Mouse (Mus musculus) intestine, embryonic 15.5 days (tissue): ENCODE results near the gene Gm49395. TPM values are rescaled to one million over a fixed set of nuclear protein-coding genes. Genes with fewer than 3 reads are reported as not detected.

Source experiments
- ATAC-seq: fragments of 200-750 bp; cut with Nextera tagmentation; 2 replicates; pipeline ENCODE4 v1.8.0; 2017; ENCODE audit warnings: moderate TSS enrichment, moderate library complexity
- H3K27ac ChIP-seq: fragments of 300-500 bp; sonication (generic); 2 replicates; pipeline ENCODE4 v1.5.1; 2015; ENCODE audit warnings: mild to moderate bottlenecking, inconsistent platforms
- H3K27me3 ChIP-seq: fragments of 300-500 bp; sonication (generic); replicated peaks from 2 replicates; pipeline ENCODE4 v1.6.1; 2015; ENCODE audit warnings: inconsistent platforms
- H3K36me3 ChIP-seq: fragments of 300-500 bp; sonication (generic); 2 replicates; pipeline ENCODE4 v1.6.1; 2015; ENCODE audit warnings: inconsistent platforms
- H3K4me1 ChIP-seq: fragments of 300-500 bp; sonication (generic); replicated peaks from 2 replicates; pipeline ENCODE4 v1.6.1; 2015; ENCODE audit warnings: inconsistent platforms
- H3K4me2 ChIP-seq: fragments of 300-500 bp; sonication (generic); replicated peaks from 2 replicates; pipeline ENCODE4 v1.6.1; 2015; ENCODE audit warnings: mild to moderate bottlenecking, inconsistent platforms
- H3K4me3 ChIP-seq: fragments of 300-500 bp; sonication (generic); replicated peaks from 2 replicates; pipeline ENCODE4 v1.5.1; 2015; ENCODE audit warnings: inconsistent platforms
- H3K9ac ChIP-seq: fragments of 300-500 bp; sonication (generic); 2 replicates; pipeline ENCODE4 v1.6.1; 2015; ENCODE audit warnings: inconsistent platforms
- H3K9me3 ChIP-seq: fragments of 300-500 bp; sonication (generic); 2 replicates; pipeline ENCODE4 v1.6.1; 2016; ENCODE audit warnings: inconsistent platforms
- WGBS: fragments of 180-500 bp; shearing (Covaris S2); methylation state at CpG from one replicate; pipeline ENCODE4 v1.1.7; 2015; 5-methylcytosine and 5-hydroxymethylcytosine counted together
- polyA plus RNA-seq: library from polyadenylated mRNA; unstranded; fragments of >200 nt; fragmentation: Nextera tagmentation; extraction: Ambion mirVana; gene quantifications from 2 replicates; pipeline ENCODE4 v1.2.1, GENCODE M21; 2015

The Gm49395 gene
- polyA plus RNA-seq, 1 experiment from 2014 or later = 5.4 TPM

GRCm38 (mm10) chr13:115077346-115078134 is 24.2 kb downstream of the Gm49395 start:
- no peaks in the 10 kb centered on the region for H3K36me3 ChIP-seq
- H3K27ac ChIP-seq = no peak overlapping the region
- no peak overlapping the region for H3K9ac ChIP-seq
- no peaks in the 10 kb centered on the region for H3K27me3 ChIP-seq
- H3K9me3 ChIP-seq = no peaks in the 10 kb centered on the region
- H3K4me2 ChIP-seq = no peak overlapping the region
- no peaks in the 10 kb centered on the region for H3K4me1 ChIP-seq
- 79% methylated on average over 9 of the region's 9 CpGs for WGBS
- no peak overlapping the region for H3K4me3 ChIP-seq
- ATAC-seq = no peak

- 54% methylated on average over 6 of the region's 6 CpGs for WGBS
- Histone ChIP-seq H3K27me3 (no peaks in the 10 kb centered on the region), H3K9ac (no peak overlapping the region), H3K4me1 (no peaks in the 10 kb centered on the region), H3K9me3 (no peaks in the 10 kb centered on the region), H3K4me3 (no peak overlapping the region), H3K36me3 (no peaks in the 10 kb centered on the region), H3K4me2 (no peak overlapping the region), H3K27ac (no peak overlapping the region)
- ATAC-seq = peak; percentile 51; the same call in 1 of the 2 replicates
These were observed 29.3 kb downstream of the Gm49395 start for GRCm38 (mm10) chr13:115072386-115072785.

GRCm38 (mm10) chr13:115071431-115071830 is 30.3 kb downstream of the Gm49395 start:
- Histone ChIP-seq H3K4me2 (no peak overlapping the region), H3K27ac (no peak overlapping the region), H3K9ac (no peak overlapping the region)

DNA sequence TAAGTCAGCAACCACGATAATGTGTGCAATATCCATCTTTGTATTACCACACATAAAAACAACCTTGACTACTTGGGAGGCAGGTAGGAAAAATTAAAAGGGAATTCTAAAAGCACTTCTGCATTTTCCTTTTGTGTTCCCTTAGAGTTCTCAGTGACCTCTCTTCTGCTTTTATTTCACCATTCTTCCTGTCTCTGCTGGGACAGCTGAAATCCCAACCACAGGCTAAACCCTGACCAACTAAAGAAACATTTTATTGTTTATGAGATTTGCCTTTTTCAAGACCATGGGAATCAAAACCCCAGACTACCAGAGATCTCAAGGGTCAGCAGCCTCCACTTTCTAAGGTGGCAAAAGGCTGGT is 33.8 kb downstream of the Gm49395 start:
- H3K4me3 ChIP-seq = no peak overlapping the region
- no peak for ATAC-seq
- WGBS = 86% methylated on average over 1 of the region's 1 CpGs
- no peak overlapping the region for H3K9ac ChIP-seq
- no peaks in the 10 kb centered on the region for H3K36me3 ChIP-seq
- H3K27ac ChIP-seq = no peak overlapping the region
- no peak overlapping the region for H3K4me2 ChIP-seq
- H3K9me3 ChIP-seq = no peaks in the 10 kb centered on the region
- no peaks in the 10 kb centered on the region for H3K27me3 ChIP-seq
- H3K4me1 ChIP-seq = no peaks in the 10 kb centered on the region

More at GRCm38 (mm10) chr13:115071431-115071830, 30.3 kb downstream of the Gm49395 start:
- 78% methylated on average over 3 of the region's 3 CpGs for WGBS
- Histone ChIP-seq H3K4me3 (no peak overlapping the region), H3K4me1 (no peaks in the 10 kb centered on the region), H3K36me3 (no peaks in the 10 kb centered on the region), H3K27me3 (no peaks in the 10 kb centered on the region), H3K9me3 (no peaks in the 10 kb centered on the region)
- ATAC-seq = no peak

- Histone ChIP-seq H3K9ac (no peak overlapping the region), H3K4me3 (no peak overlapping the region), H3K4me1 (no peaks in the 10 kb centered on the region), H3K4me2 (no peak overlapping the region), H3K9me3 (no peaks in the 10 kb centered on the region), H3K27ac (no peak overlapping the region), H3K27me3 (no peaks in the 10 kb centered on the region), H3K36me3 (no peaks in the 10 kb centered on the region)
- WGBS = 90% methylated on average over 4 of the region's 4 CpGs
- no peak for ATAC-seq
These were observed 34.3 kb downstream of the Gm49395 start for GRCm38 (mm10) chr13:115067324-115067967.

GRCm38 (mm10) chr13:115057555-115057954 is 44.2 kb downstream of the Gm49395 start:
- no peak overlapping the region for H3K9ac ChIP-seq
- no peaks in the 10 kb centered on the region for H3K9me3 ChIP-seq
- H3K4me3 ChIP-seq = no peak overlapping the region
- H3K4me1 ChIP-seq = no peaks in the 10 kb centered on the region
- no peak for ATAC-seq
- no peak overlapping the region for H3K27ac ChIP-seq
- 80% methylated on average over 5 of the region's 5 CpGs for WGBS
- no peaks in the 10 kb centered on the region for H3K36me3 ChIP-seq
- no peaks in the 10 kb centered on the region for H3K27me3 ChIP-seq
- H3K4me2 ChIP-seq = no peak overlapping the region

DNA sequence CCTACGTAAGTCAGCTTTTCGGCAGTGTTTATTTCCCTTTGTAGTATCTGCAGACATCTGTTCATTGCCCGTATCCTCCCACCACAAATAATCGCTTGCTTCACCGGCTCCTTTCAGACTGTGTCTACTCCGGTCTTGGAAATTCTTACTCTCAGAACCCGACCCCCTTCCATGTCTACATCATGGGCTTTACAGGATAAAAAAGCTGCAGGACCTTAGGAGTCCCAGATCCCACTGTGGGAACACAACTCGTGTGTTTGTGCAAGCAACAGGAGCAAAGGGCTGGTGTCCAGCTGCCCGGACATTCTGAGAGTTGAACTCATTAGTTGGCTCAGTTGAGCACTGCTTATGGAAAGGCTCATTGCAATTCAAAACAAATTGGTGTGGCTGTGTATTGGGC is 46.9 kb downstream of the Gm49395 start:
- Histone ChIP-seq H3K36me3 (no peaks in the 10 kb centered on the region), H3K27ac (no peak overlapping the region), H3K4me1 (no peaks in the 10 kb centered on the region), H3K9ac (no peak overlapping the region), H3K9me3 (no peaks in the 10 kb centered on the region), H3K27me3 (no peaks in the 10 kb centered on the region), H3K4me3 (no peak overlapping the region), H3K4me2 (0 out of 2 replicates have a peak overlapping the region, but pooled peaks have one; percentile 3)
- no peak for ATAC-seq
- whole genome bisulfite sequencing = 34% methylated on average over 9 of the region's 9 CpGs

- no peak for ATAC-seq
- Histone ChIP-seq H3K9me3 (no peaks in the 10 kb centered on the region), H3K36me3 (no peaks in the 10 kb centered on the region), H3K4me2 (no peak overlapping the region), H3K4me1 (no peaks in the 10 kb centered on the region), H3K27me3 (no peaks in the 10 kb centered on the region), H3K4me3 (no peak overlapping the region), H3K27ac (no peak overlapping the region), H3K9ac (no peak overlapping the region)
- 81% methylated on average over 7 of the region's 7 CpGs for WGBS
These were observed 49.2 kb downstream of the Gm49395 start for GRCm38 (mm10) chr13:115052568-115052967.

DNA sequence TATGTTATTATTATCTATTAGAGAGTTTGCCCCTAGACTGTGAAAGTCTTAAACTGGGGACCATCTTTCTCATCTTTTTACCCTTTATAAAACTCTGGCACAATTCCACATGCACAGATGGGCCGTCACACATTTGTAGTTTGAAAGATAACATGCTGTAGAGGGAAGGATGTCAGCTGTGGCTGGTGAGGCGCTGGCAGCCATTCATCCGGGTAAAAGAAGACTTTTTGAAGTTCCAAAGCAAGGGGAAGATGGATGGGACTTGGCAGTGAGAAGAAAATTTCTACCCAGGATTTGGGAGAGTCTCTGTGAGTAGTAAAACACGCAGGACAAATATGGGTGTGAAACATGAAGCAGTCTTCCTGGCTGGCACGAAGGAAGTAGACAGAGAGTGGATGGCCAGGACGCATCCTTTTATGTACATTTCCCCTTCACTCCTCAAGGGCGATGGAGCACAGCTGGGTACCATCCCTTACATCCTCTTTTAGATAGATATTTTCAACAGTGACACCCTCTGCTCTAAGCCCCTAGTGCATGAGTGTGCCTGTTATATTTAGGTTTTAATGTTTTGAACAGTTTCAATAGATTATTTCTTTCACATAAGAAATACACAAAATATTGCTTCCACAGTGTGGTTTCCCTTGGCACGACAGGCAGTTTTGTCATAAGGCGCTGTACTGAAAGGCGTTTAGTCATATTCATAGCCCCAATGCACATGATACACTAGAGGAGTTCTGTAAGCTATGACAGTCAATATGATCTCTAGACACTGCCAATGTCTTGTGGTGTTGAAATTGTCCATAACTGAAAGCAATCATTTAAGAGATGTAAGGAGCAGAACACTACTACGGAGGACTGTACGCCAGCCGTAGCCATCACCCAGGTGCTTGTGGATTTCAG is 50.8 kb downstream of the Gm49395 start:
- H3K27me3 ChIP-seq = no peaks in the 10 kb centered on the region
- H3K9ac ChIP-seq = no peak overlapping the region
- no peaks in the 10 kb centered on the region for H3K36me3 ChIP-seq
- ATAC-seq = peak; percentile 75
- H3K4me1 ChIP-seq = no peaks in the 10 kb centered on the region
- no peaks in the 10 kb centered on the region for H3K9me3 ChIP-seq
- no peak overlapping the region for H3K4me2 ChIP-seq
- WGBS = 65% methylated on average over 13 of the region's 13 CpGs
- H3K27ac ChIP-seq = peak overlapping the region; percentile 44; the same call in 1 of the 2 replicates
- H3K4me3 ChIP-seq = no peak overlapping the region

GRCm38 (mm10) chr13:115042652-115043051 is 59.1 kb downstream of the Gm49395 start:
- WGBS = 45% methylated on average over 2 of the region's 2 CpGs
- H3K4me1 ChIP-seq = no peaks in the 10 kb centered on the region
- H3K9me3 ChIP-seq = no peaks in the 10 kb centered on the region
- no peak for ATAC-seq
- H3K9ac ChIP-seq = no peak overlapping the region
- H3K4me2 ChIP-seq = no peak overlapping the region
- no peak overlapping the region for H3K27ac ChIP-seq
- no peaks in the 10 kb centered on the region for H3K27me3 ChIP-seq
- H3K36me3 ChIP-seq = no peaks in the 10 kb centered on the region
- H3K4me3 ChIP-seq = no peak overlapping the region

DNA sequence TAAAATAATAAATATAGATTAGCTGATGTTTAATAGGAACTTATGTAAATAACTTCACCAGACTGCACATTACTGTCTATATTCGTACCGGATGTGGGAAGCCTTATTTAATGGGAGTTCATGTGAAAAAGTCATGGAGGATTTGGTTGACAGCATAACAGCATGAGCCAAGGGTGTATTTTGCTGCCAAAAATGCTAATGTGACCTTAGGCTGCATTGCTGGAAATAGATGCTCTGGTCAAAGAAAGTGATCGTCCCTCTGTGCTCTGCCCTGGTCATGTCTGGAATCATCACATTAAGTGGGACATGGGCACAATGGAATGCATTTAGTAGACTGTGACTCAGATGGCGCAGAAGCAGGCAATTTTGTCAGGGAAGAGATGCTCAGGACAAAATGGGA is 64.4 kb downstream of the Gm49395 start:
- Histone ChIP-seq H3K4me3 (no peak overlapping the region), H3K27ac (no peak overlapping the region), H3K9ac (no peak overlapping the region), H3K27me3 (no peaks in the 10 kb centered on the region), H3K9me3 (no peaks in the 10 kb centered on the region), H3K36me3 (no peaks in the 10 kb centered on the region), H3K4me1 (no peaks in the 10 kb centered on the region), H3K4me2 (no peak overlapping the region)
- ATAC-seq = no peak
- WGBS = 72% methylated on average over 4 of the region's 4 CpGs

DNA sequence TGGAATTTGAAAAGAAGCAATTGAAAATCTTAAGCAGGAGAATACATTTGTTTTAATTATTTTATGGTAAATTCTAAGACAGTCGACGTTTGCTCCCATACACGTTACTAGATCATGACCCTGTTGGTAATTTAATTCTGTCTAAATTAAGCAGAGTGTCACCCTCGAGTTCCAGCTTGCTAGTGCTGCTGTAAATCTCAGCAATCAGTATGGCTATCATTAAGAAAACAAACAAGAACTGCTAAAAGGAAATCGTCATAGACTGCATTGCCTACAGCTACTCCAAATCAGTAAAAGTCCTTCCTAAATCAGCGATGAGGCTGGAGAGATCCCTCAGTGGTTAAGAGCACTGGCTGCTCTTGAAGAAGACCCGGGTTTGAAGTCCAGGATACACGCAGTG is 66.3 kb downstream of the Gm49395 start:
- no peaks in the 10 kb centered on the region for H3K36me3 ChIP-seq
- H3K4me2 ChIP-seq = no peak overlapping the region
- no peak overlapping the region for H3K4me3 ChIP-seq
- no peak for ATAC-seq
- H3K9me3 ChIP-seq = no peaks in the 10 kb centered on the region
- H3K27ac ChIP-seq = no peak overlapping the region
- H3K27me3 ChIP-seq = no peaks in the 10 kb centered on the region
- no peaks in the 10 kb centered on the region for H3K4me1 ChIP-seq
- no peak overlapping the region for H3K9ac ChIP-seq
- WGBS = 53% methylated on average over 8 of the region's 8 CpGs
